Mouse (Mus musculus) stomach, embryonic 15.5 days (tissue): Measurements from ENCODE around the gene Myom1. TPM values are rescaled to one million over a fixed set of nuclear protein-coding genes. Genes with fewer than 3 reads are reported as not detected.

ENCODE experiments used
- ATAC-seq: fragments of 200-750 bp; cut with Nextera tagmentation; 2 replicates; pipeline ENCODE4 v1.8.0; 2017; ENCODE audit warnings: low read depth, moderate number of reproducible peaks, moderate TSS enrichment; ENCODE audit not compliant: insufficient read depth, low FRiP score
- H3K27ac ChIP-seq: fragments of 300-500 bp; sonication (generic); 2 replicates; pipeline ENCODE4 v1.5.1; 2015; ENCODE audit warnings: mild to moderate bottlenecking, inconsistent platforms
- H3K27me3 ChIP-seq: fragments of 300-500 bp; sonication (generic); replicated peaks from 2 replicates; pipeline ENCODE4 v1.6.1; 2015; ENCODE audit warnings: inconsistent platforms
- H3K36me3 ChIP-seq: fragments of 300-500 bp; sonication (generic); 2 replicates; pipeline ENCODE4 v1.6.1; 2015; ENCODE audit warnings: inconsistent platforms
- H3K4me1 ChIP-seq: fragments of 300-500 bp; sonication (generic); 2 replicates; pipeline ENCODE4 v1.6.1; 2015; ENCODE audit warnings: inconsistent platforms
- H3K4me2 ChIP-seq: fragments of 300-500 bp; sonication (generic); 2 replicates; pipeline ENCODE4 v1.6.1; 2015; ENCODE audit warnings: mild to moderate bottlenecking, inconsistent platforms
- H3K4me3 ChIP-seq: fragments of 300-500 bp; sonication (generic); replicated peaks from 2 replicates; pipeline ENCODE4 v1.5.1; 2015; ENCODE audit warnings: inconsistent platforms
- H3K9ac ChIP-seq: fragments of 300-500 bp; sonication (generic); 2 replicates; pipeline ENCODE4 v1.6.1; 2015; ENCODE audit warnings: inconsistent platforms
- H3K9me3 ChIP-seq: fragments of 300-500 bp; sonication (generic); 2 replicates; pipeline ENCODE4 v1.6.1; 2016; ENCODE audit warnings: inconsistent platforms
- WGBS: fragments of 180-500 bp; shearing (Covaris S2); methylation state at CpG from one replicate; pipeline ENCODE4 v1.1.7; 2015; 5-methylcytosine and 5-hydroxymethylcytosine counted together
- polyA plus RNA-seq: library from polyadenylated mRNA; unstranded; fragments of >200 nt; fragmentation: Nextera tagmentation; extraction: Ambion mirVana; gene quantifications from 2 replicates; pipeline ENCODE4 v1.2.1, GENCODE M21; 2015

Gene Myom1
- polyA plus RNA-seq, 1 experiment from 2014 or later, result 12.7 TPM

DNA sequence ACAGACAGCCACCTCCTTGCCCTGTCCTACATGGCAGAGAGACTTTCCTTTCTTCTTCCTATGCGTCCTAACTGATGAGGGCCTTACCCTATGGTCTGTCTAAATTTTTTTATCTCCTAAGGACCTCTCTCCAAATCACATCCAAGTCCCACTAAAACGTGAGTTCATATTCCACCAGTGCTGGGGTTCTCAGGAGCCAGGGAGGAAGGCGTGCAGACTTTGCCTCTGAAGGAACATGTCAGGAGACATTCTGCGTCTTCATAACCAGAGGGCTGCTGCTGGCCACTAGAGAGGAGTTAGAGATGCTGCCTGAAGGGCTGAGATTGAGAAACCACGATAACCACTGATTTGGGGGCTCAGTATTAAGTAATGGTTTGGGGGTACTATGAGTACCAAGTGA lies 4.5 kb downstream of the Myom1 start:
- WGBS, result 85% methylated on average over 5 of the region's 5 CpGs

DNA sequence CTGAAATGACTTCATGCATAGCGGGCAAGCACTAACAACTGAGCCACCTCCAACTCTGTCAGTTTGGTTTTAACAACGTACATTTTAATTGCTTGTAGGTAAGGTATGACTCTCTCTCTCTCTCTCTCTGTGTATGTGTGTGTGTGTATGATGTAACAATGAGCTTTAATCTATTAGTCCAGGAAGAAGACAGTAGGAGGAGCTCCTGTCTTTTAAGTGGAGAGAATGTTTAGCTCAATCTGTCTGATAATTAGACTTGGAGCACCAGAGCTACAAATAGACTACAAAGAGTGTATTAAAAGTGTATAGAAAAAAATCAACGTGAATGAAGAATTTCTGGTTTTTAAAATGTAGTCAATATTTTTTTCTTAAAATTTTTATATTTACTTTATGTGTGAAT lies 6.2 kb downstream of the Myom1 start:
- Histone ChIP-seq H3K9me3 (no peaks in the 10 kb centered on the region), H3K4me3 (no peak overlapping the region), H3K9ac (no peak overlapping the region), H3K4me1 (peaks cover 10% of the 10 kb centered on the region), H3K4me2 (no peak overlapping the region), H3K27me3 (no peaks in the 10 kb centered on the region), H3K27ac (no peak overlapping the region), H3K36me3 (no peaks in the 10 kb centered on the region)
- WGBS, result 78% methylated on average over 3 of the region's 3 CpGs
- ATAC-seq, result no peak

More for the DNA sequence above, 4.5 kb downstream of the Myom1 start:
- no peak overlapping the region for H3K4me3 ChIP-seq
- no peaks in the 10 kb centered on the region for H3K9me3 ChIP-seq
- no peaks in the 10 kb centered on the region for H3K36me3 ChIP-seq
- H3K4me1 ChIP-seq, result peaks cover 15% of the 10 kb centered on the region
- H3K9ac ChIP-seq, result no peak overlapping the region
- no peak overlapping the region for H3K27ac ChIP-seq
- no peak for ATAC-seq
- H3K4me2 ChIP-seq, result no peak overlapping the region
- no peaks in the 10 kb centered on the region for H3K27me3 ChIP-seq

GRCm38 (mm10) chr17:71009751-71010150 lies 7.3 kb downstream of the Myom1 start:
- Histone ChIP-seq H3K4me1 (peaks cover 4% of the 10 kb centered on the region), H3K27ac (no peak overlapping the region), H3K9me3 (no peaks in the 10 kb centered on the region), H3K9ac (no peak overlapping the region), H3K4me2 (no peak overlapping the region), H3K4me3 (no peak overlapping the region), H3K27me3 (no peaks in the 10 kb centered on the region), H3K36me3 (no peaks in the 10 kb centered on the region)
- 59% methylated on average over 1 of the region's 1 CpGs for WGBS
- no peak for ATAC-seq

DNA sequence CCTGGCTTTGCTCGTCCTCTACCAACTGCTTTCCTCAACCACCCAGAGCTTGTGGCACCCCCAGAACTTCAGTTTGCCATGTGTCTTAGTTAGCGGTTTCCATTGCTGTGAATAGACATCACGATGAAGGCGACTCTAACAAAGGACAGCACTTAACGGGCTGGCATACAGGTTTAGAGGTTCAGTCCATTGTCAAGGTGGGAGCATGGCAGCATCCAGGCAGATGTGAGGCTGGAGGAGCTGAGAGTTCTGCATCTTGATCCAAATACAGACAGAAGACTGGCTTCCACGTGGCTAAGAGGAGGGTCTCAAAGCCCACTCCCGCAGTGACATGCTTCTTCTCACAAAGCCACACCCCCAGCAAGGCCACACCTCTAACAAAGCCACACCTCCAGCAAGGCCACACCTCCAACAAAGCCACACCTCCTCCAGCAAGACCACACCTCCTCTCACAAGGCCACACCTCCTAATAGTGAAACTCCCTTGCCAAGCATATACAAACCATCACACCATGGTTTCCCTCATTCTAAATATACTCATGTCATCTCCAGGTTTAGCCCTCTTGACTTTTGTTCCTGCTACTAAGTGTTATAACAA lies 8.3 kb downstream of the Myom1 start:
- Histone ChIP-seq H3K9ac (no peak overlapping the region), H3K4me3 (no peak overlapping the region), H3K4me2 (no peak overlapping the region), H3K36me3 (no peaks in the 10 kb centered on the region), H3K27me3 (no peaks in the 10 kb centered on the region), H3K27ac (no peak overlapping the region), H3K9me3 (no peaks in the 10 kb centered on the region), H3K4me1 (peaks cover 4% of the 10 kb centered on the region)
- WGBS, result 63% methylated on average over 7 of the region's 7 CpGs
- ATAC-seq, result no peak

DNA sequence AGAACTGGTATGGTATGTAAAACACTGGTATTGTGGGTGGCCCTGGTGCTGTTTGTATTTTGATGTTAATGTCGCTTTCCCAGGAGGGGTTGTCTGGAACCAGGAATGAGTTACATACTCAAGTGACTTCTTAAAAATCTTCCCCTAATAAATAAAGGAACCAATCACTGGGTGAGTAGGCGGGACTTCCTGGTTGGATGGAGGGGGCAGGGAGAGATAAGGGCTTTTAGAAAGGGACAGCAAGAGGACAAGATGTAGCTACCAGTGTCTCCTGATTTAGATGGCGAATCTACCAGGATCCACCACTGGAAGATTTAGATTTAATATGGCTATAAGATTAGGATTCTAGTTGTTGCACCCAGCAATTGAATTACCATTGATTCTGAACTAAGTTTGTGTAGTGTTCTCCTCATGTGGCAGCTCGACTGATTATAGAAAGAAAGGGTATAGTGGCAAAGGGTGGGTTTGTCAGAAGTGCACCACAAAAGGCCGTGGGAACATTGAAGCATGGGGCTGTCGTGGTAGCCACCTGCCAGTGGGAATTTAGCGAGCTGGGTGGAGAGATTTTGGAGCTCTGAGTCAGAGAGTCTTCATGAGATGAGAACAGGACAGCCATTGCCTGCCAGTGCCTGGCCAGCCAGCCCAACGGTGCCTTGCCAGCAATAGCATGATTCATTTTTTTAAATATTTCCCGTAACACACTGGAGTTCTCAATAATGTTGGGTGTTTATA lies 9.7 kb downstream of the Myom1 start:
- Histone ChIP-seq H3K27me3 (no peaks in the 10 kb centered on the region), H3K9me3 (no peaks in the 10 kb centered on the region), H3K4me3 (no peak overlapping the region), H3K4me1 (peaks cover 4% of the 10 kb centered on the region), H3K36me3 (no peaks in the 10 kb centered on the region), H3K9ac (no peak overlapping the region), H3K4me2 (no peak overlapping the region), H3K27ac (no peak overlapping the region)
- 81% methylated on average over 9 of the region's 9 CpGs for WGBS
- ATAC-seq, result no peak

GRCm38 (mm10) chr17:71013105-71013504 lies 10.7 kb downstream of the Myom1 start:
- H3K4me1 ChIP-seq, result peaks cover 4% of the 10 kb centered on the region
- H3K36me3 ChIP-seq, result no peaks in the 10 kb centered on the region
- ATAC-seq, result no peak
- H3K4me2 ChIP-seq, result no peak overlapping the region
- no peak overlapping the region for H3K27ac ChIP-seq
- 67% methylated on average over 6 of the region's 6 CpGs for WGBS
- H3K9me3 ChIP-seq, result no peaks in the 10 kb centered on the region
- no peak overlapping the region for H3K9ac ChIP-seq
- H3K4me3 ChIP-seq, result no peak overlapping the region
- no peaks in the 10 kb centered on the region for H3K27me3 ChIP-seq

GRCm38 (mm10) chr17:71014911-71015310 lies 12.5 kb downstream of the Myom1 start:
- no peaks in the 10 kb centered on the region for H3K27me3 ChIP-seq
- no peak overlapping the region for H3K27ac ChIP-seq
- H3K36me3 ChIP-seq, result no peaks in the 10 kb centered on the region
- WGBS, result 66% methylated on average over 5 of the region's 5 CpGs
- H3K4me1 ChIP-seq, result peaks cover 4% of the 10 kb centered on the region
- no peaks in the 10 kb centered on the region for H3K9me3 ChIP-seq
- ATAC-seq, result no peak
- H3K4me2 ChIP-seq, result no peak overlapping the region
- no peak overlapping the region for H3K9ac ChIP-seq
- H3K4me3 ChIP-seq, result no peak overlapping the region

DNA sequence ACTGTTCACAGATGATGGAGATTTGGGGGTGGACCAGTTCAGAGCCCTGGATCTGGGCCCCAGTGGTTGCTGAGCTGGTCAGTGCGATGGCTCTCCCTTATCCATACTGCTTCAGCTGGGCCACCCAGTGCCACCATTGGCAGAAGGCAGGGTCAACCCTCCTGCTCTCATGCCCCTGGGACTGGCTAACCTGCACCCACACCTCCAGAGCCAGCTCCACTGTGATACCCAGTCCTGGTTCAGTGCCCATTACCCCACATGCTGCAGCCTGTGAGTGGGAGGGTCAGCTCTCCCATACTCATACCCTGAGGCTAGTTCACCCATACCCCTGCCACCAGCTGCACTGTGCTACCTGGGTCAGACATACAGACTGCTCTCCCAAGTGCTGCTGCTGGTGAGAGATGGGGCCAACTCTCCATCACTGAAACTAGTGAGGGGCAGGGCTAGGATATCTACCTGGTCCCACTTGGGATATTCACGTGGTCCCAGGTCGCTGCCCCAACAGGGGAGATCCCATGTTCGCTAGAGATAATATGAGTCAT lies 15.1 kb downstream of the Myom1 start:
- Histone ChIP-seq H3K4me1 (peaks cover 4% of the 10 kb centered on the region), H3K36me3 (no peaks in the 10 kb centered on the region), H3K9ac (no peak overlapping the region), H3K9me3 (no peaks in the 10 kb centered on the region), H3K4me2 (no peak overlapping the region), H3K4me3 (no peak overlapping the region), H3K27ac (no peak overlapping the region), H3K27me3 (no peaks in the 10 kb centered on the region)
- WGBS, result 94% methylated on average over 4 of the region's 4 CpGs
- no peak for ATAC-seq

DNA sequence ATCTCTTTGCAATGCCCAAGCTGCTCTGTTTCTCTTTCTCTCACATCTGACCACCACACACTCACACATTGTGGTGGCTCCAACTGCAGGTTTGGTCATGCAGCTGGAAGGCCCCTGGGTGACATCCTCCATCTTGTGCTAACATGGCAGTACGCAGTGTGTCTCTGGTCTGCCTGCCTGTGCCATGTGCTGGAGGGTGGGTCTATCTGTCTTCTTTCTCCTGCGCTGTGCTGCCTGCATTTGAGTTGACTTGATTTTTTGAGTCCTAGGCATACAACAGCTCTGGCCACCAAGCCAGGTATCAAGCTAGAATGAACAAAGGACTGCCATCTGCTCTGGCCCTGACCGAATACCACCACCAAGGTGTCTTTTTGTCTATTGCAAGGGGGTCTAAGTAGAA lies 15.7 kb downstream of the Myom1 start:
- 95% methylated on average over 3 of the region's 3 CpGs for WGBS
- Histone ChIP-seq H3K4me3 (no peak overlapping the region), H3K9me3 (no peaks in the 10 kb centered on the region), H3K4me1 (peaks cover 2% of the 10 kb centered on the region), H3K4me2 (no peak overlapping the region), H3K27me3 (no peaks in the 10 kb centered on the region), H3K9ac (no peak overlapping the region), H3K27ac (no peak overlapping the region), H3K36me3 (no peaks in the 10 kb centered on the region)
- ATAC-seq, result no peak

GRCm38 (mm10) chr17:71018616-71019308 lies 16.3 kb downstream of the Myom1 start:
- Histone ChIP-seq H3K4me2 (no peak overlapping the region), H3K9me3 (no peaks in the 10 kb centered on the region), H3K4me3 (no peak overlapping the region), H3K36me3 (no peaks in the 10 kb centered on the region), H3K9ac (no peak overlapping the region), H3K27me3 (no peaks in the 10 kb centered on the region), H3K4me1 (no peaks in the 10 kb centered on the region), H3K27ac (no peak overlapping the region; the same call in 1 of the 2 replicates)
- WGBS, result 81% methylated on average over 15 of the region's 15 CpGs
- no peak for ATAC-seq

DNA sequence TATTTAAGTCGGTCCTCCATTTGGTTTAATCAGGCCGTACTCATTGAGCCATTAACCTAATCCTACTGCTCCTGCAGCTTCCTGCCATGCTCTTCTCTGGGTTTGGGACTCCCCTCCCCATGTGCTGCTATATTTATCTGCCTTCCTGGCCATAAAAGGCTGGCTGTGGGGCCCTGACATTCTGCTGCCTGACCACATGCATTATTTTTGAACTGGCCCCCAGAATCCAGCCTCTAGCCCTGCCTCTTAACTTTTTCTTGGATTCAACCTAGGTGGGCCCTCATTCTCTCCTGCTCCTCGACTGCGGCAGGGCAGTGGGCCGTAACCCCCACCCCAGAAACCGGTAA lies 16.8 kb downstream of the Myom1 start:
- Histone ChIP-seq H3K27ac (peak overlapping the region; percentile 8; the same call in 1 of the 2 replicates), H3K36me3 (no peaks in the 10 kb centered on the region), H3K9me3 (no peaks in the 10 kb centered on the region), H3K27me3 (no peaks in the 10 kb centered on the region), H3K4me1 (no peaks in the 10 kb centered on the region), H3K4me3 (peak overlapping the region; percentile 4; the same call in 1 of the 2 replicates), H3K9ac (no peak overlapping the region), H3K4me2 (no peak overlapping the region)
- WGBS, result 25% methylated on average over 6 of the region's 6 CpGs
- ATAC-seq, result peak; percentile 35; the same call in 1 of the 2 replicates

- WGBS, result 53% methylated on average over 9 of the region's 9 CpGs
- no peaks in the 10 kb centered on the region for H3K36me3 ChIP-seq
- H3K27ac ChIP-seq, result peak overlapping the region; percentile 28; the same call in 1 of the 2 replicates
- H3K4me1 ChIP-seq, result no peaks in the 10 kb centered on the region
- no peaks in the 10 kb centered on the region for H3K9me3 ChIP-seq
- peak overlapping the region; percentile 4; the same call in 1 of the 2 replicates for H3K4me3 ChIP-seq
- H3K27me3 ChIP-seq, result no peaks in the 10 kb centered on the region
- no peak for ATAC-seq
- H3K9ac ChIP-seq, result no peak overlapping the region
- H3K4me2 ChIP-seq, result no peak overlapping the region
Observed at GRCm38 (mm10) chr17:71019860-71020259, 17.4 kb downstream of the Myom1 start.
